Mouse (Mus musculus) midbrain, postnatal 0 days (tissue): Measurements from ENCODE around the gene Syt10. TPM values are rescaled to one million over a fixed set of nuclear protein-coding genes. Genes with fewer than 3 reads are reported as not detected.

ENCODE experiments used
- ATAC-seq: fragments of 200-750 bp; cut with Nextera tagmentation; 2 replicates; pipeline ENCODE4 v1.8.0; 2017; ENCODE audit warnings: moderate number of reproducible peaks, mild to moderate bottlenecking, moderate TSS enrichment, moderate library complexity; ENCODE audit not compliant: low FRiP score
- DNase-seq: peaks from one replicate; pipeline ENCODE4 v3.0.0-alpha.2; 2015; ENCODE audit warnings: low spot score
- H3K27ac ChIP-seq: fragments of 300-500 bp; sonication (generic); 2 replicates; pipeline ENCODE4 v1.5.1; 2014; ENCODE audit warnings: low read depth, mild to moderate bottlenecking, low read length, mixed read lengths
- H3K27me3 ChIP-seq: fragments of 300-500 bp; sonication (generic); 2 replicates; pipeline ENCODE4 v1.6.1; 2014; ENCODE audit warnings: low read length, control low read depth, mixed read lengths; ENCODE audit not compliant: insufficient read depth
- H3K36me3 ChIP-seq: fragments of 300-500 bp; sonication (generic); 2 replicates; pipeline ENCODE4 v1.6.1; 2014; ENCODE audit warnings: low read length, control low read depth, mixed read lengths; ENCODE audit not compliant: insufficient read depth
- H3K4me1 ChIP-seq: fragments of 300-500 bp; sonication (generic); 2 replicates; pipeline ENCODE4 v1.6.1; 2014; ENCODE audit warnings: mild to moderate bottlenecking, control low read depth, antibody characterized with exemption, low read length, mixed read lengths; ENCODE audit not compliant: insufficient read depth
- H3K4me2 ChIP-seq: fragments of 300-500 bp; sonication (generic); 2 replicates; pipeline ENCODE4 v1.6.1; 2014; ENCODE audit warnings: low read depth, mild to moderate bottlenecking, low read length, mixed read lengths; ENCODE audit not compliant: poor library complexity, severe bottlenecking
- H3K4me3 ChIP-seq: fragments of 300-500 bp; sonication (generic); 2 replicates; pipeline ENCODE4 v1.5.1; 2014; ENCODE audit warnings: low read depth, mild to moderate bottlenecking, low read length, moderate library complexity
- H3K9ac ChIP-seq: fragments of 300-500 bp; sonication (generic); replicated peaks from 2 replicates; pipeline ENCODE4 v1.6.1; 2014; ENCODE audit warnings: mild to moderate bottlenecking, low read length, moderate library complexity, mixed read lengths; ENCODE audit not compliant: poor library complexity, severe bottlenecking
- H3K9me3 ChIP-seq: fragments of 300-500 bp; sonication (generic); 2 replicates; pipeline ENCODE4 v1.6.1; 2016; ENCODE audit warnings: low read length, control low read depth
- CTCF ChIP-seq: IDR thresholded peaks from 2 replicates; pipeline ENCODE4 v1.5.1; 2016; ENCODE audit warnings: antibody characterized with exemption, mild to moderate bottlenecking
- WGBS: fragments of 180-500 bp; shearing (Covaris S2); extraction: QIAGEN DNeasy Blood & Tissue Kit; methylation state at CpG from one replicate; pipeline ENCODE4 v1.1.7; 2014; 5-methylcytosine and 5-hydroxymethylcytosine counted together
- microRNA-seq: library from miRNA; unstranded; fragments of <30 nt; microRNA quantifications from one replicate; pipeline ENCODE4, GENCODE M21; 2016; ENCODE audit warnings: borderline number of aligned reads
- polyA plus RNA-seq: library from polyadenylated mRNA; unstranded; fragments of >200 nt; fragmentation: Nextera tagmentation; extraction: Ambion mirVana; gene quantifications from 2 replicates; pipeline ENCODE4 v1.2.1, GENCODE M21; 2015
- total RNA-seq: library from RNA; depleted of rRNA; stranded (reverse); fragments of >200 nt; gene quantifications from 2 replicates; pipeline ENCODE4 v1.2.3, GENCODE M21; 2014; rRNA removed

The Syt10 gene
- total and polyA plus RNA-seq, 2 experiments from 2014 or later = 3.6 to 3.7 TPM

DNA sequence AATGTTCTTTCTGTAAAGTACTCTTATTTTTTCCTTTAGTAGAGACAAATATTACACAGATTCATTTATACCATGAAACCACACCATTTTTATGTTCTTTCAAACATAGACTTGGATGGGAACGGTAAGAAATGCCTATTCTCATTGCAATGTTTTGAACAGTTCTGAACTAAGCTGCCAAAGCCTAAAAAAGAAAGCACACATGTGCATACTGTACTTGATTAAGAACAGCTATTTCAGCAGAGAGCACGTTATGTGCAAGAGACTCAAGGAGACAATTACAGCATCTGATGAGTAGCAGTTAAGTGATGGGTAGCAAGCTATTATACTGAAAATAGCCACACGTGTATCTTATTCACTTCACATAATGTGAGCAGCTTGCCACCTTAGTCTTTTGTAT, 108.0 kb downstream of the Syt10 start:
- Histone ChIP-seq H3K36me3 (no peaks in the 10 kb centered on the region), H3K27me3 (no peaks in the 10 kb centered on the region), H3K4me1 (no peaks in the 10 kb centered on the region), H3K4me2 (no peak overlapping the region), H3K9me3 (no peaks in the 10 kb centered on the region), H3K27ac (no peak overlapping the region), H3K9ac (no peak overlapping the region), H3K4me3 (no peak overlapping the region)
- WGBS = 72% methylated on average over 3 of the region's 3 CpGs
- DNase-seq = no peak
- TF ChIP-seq CTCF = no peak
- ATAC-seq = no peak

Small RNAs within 50 kb of the gene (microRNA-seq; reads per million reads assigned to microRNA genes)
- gene Gm24643 = not detected

Other genes starting within 250 kb of the Syt10 start
- gene Rabl2, start 249.9 kb downstream of the Syt10 start, total RNA-seq = 48.2 and 49.7 TPM in 2 replicates
- gene Rabl2, start 249.9 kb downstream of the Syt10 start, polyA plus RNA-seq = 68.1 and 70.1 TPM in 2 replicates